Mouse (Mus musculus) naive thymus-derived CD4-positive, alpha-beta T cell, adult 5 months (primary cell): ENCODE data around the gene Olfr522. TPM values are rescaled to one million over a fixed set of nuclear protein-coding genes. Genes with fewer than 3 reads are reported as not detected.

Experiments
- polyA plus RNA-seq: library from polyadenylated mRNA; unstranded; fragments of 100-300 nt; shearing (Covaris generic); gene quantifications from one replicate; pipeline ENCODE4 v1.2.1, GENCODE M21; 2017

The Olfr522 gene
- polyA plus RNA-seq, result not detected

GRCm38 (mm10) chr7:140164664-140165063 is at the start of gene Olfr522:
TSS of gene Olfr522 (minus strand) at chr7:140164764.

GRCm38 (mm10) chr7:140205864-140206263 is 41.3 kb upstream of the Olfr522 start, which contains the start of gene Olfr524:
TSS of gene Olfr524 (minus strand) at chr7:140205964.

GRCm38 (mm10) chr7:140172936-140173335 is 8.4 kb upstream of the Olfr522 start, which contains the start of gene Olfr523:
TSS of gene Olfr523 (plus strand) at chr7:140173217.

GRCm38 (mm10) chr7:140154218-140154927 is 10.2 kb downstream of the Olfr522 start, which contains the start of gene Sprn:
TSS of gene Sprn (minus strand) at chr7:140154877.

GRCm38 (mm10) chr7:140137135-140138020 is 27.2 kb downstream of the Olfr522 start, which contains the start of gene Mtg1:
TSS of gene Mtg1 (plus strand) at chr7:140137564.

GRCm38 (mm10) chr7:140116329-140117054 is 48.1 kb downstream of the Olfr522 start, which contains the start of gene Echs1:
TSS of gene Echs1 (minus strand) at chr7:140116476.

GRCm38 (mm10) chr7:140115583-140116328 is 48.8 kb downstream of the Olfr522 start, which contains the start of gene Paox:
TSS of gene Paox (plus strand) at chr7:140115799.

Other genes with a start within 250 kb of the Olfr522 start
- gene Utf1, start 221.0 kb downstream of the Olfr522 start, polyA plus RNA-seq, result 0.37 TPM
- not detected for gene 6430531B16Rik, start 186.0 kb downstream of the Olfr522 start, polyA plus RNA-seq
- 0.21 TPM for gene Adam8, start 172.2 kb downstream of the Olfr522 start, polyA plus RNA-seq
- 42.6 TPM for gene Zfp511, start 128.4 kb downstream of the Olfr522 start, polyA plus RNA-seq
- 29.9 TPM for gene Tubgcp2, start 128.1 kb downstream of the Olfr522 start, polyA plus RNA-seq
- gene Msx3, start 115.7 kb downstream of the Olfr522 start, polyA plus RNA-seq, result not detected
- gene Caly, start 82.2 kb downstream of the Olfr522 start, polyA plus RNA-seq, result not detected
- not detected for gene Prap1, start 71.4 kb downstream of the Olfr522 start, polyA plus RNA-seq
- gene Fuom, start 62.3 kb downstream of the Olfr522 start, polyA plus RNA-seq, result 2.6 TPM
- gene Paox, start 49.0 kb downstream of the Olfr522 start, polyA plus RNA-seq, result 6.3 TPM
- 32.1 TPM for gene Echs1, start 48.3 kb downstream of the Olfr522 start, polyA plus RNA-seq
- 20.7 TPM for gene Mtg1, start 27.2 kb downstream of the Olfr522 start, polyA plus RNA-seq
- not detected for gene Sprn, start 9.9 kb downstream of the Olfr522 start, polyA plus RNA-seq
- not detected for gene Olfr523, start 8.5 kb upstream of the Olfr522 start, polyA plus RNA-seq
- not detected for gene Olfr524, start 41.2 kb upstream of the Olfr522 start, polyA plus RNA-seq
- gene Cd163l1, start 53.5 kb upstream of the Olfr522 start, polyA plus RNA-seq, result not detected
- gene 5830411N06Rik, start 82.5 kb upstream of the Olfr522 start, polyA plus RNA-seq, result not detected
- gene Olfr525, start 156.1 kb upstream of the Olfr522 start, polyA plus RNA-seq, result 0.10 TPM
- not detected for gene Olfr527, start 169.3 kb upstream of the Olfr522 start, polyA plus RNA-seq
- not detected for gene Olfr60, start 196.9 kb upstream of the Olfr522 start, polyA plus RNA-seq
- gene Olfr530, start 211.6 kb upstream of the Olfr522 start, polyA plus RNA-seq, result 0.24 TPM
- gene Olfr531, start 238.2 kb upstream of the Olfr522 start, polyA plus RNA-seq, result not detected